Mouse (Mus musculus): ENCODE measurements around the gene Mrpl46. TPM values are rescaled to one million over a fixed set of nuclear protein-coding genes. Genes with fewer than 3 reads are reported as not detected.

Gene Mrpl46
- polyA plus RNA-seq (2014; fragmentation: Nextera tagmentation; extraction: Ambion mirVana) = 57.3 and 57.5 TPM in 2 replicates

DNA sequence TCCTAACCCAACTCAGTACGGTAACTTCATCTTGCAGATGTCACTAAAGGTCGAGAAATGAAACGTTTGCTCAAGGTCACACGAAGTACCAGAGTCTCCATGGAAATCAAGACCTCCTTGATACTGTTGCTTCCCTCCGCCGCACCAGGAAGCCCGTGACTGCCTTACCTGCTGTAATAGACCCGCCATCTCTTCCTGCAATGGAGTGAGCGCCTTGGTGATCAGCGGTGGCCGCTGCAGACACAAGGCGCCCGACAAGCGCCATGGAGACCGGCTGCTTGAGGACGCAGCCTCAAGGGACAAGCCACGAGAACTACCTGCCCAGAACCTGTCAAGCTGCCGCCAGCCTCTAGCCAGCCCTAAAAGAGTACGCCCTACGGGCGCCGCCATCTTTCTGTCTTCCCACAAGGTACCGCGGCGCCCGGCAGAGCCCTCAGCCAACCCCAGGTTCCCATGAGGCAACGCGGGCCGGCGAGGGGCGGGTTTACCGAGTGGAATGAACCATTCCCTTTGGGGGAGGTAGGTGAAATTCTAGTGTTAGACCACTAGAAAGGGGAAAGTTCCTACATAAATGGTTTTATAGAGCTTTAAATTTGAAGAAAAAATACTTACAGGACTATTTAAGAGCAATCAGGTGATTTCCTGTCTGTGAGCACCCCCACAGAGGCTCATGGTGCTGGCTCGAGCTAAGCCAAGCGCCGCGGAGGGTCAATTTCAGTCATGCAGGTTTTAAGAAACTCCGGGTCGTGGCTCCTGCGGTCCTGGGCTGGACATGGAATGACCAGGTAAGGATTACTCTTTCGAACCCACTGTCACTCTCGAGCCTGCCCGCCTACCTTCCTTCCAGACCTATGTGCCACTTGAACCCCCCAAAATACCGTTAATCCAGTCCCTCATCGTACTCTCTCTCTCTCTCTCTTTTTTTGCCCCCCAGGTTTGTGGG is at the start of gene Mrpl46, which contains the start of gene Mrps11:
TSS of gene Mrpl46 (minus strand) at position 893 of the 943 bp plus-strand sequence.
TSS of gene Mrps11 (plus strand) at position 481 of the 943 bp plus-strand sequence.
- ATAC-seq (ENCODE audit: low read depth) (peak; percentile 99), DNase-seq (ENCODE audit: low spot score) (peak; percentile 94)
- no peaks in the 10 kb centered on the region for H3K27me3 ChIP-seq (replicated peaks; ENCODE audit: control insufficient read depth, insufficient read depth, low read length)
- no peaks in the 10 kb centered on the region for H3K9me3 ChIP-seq (ENCODE audit: control insufficient read depth, low read length)
- H3K4me3 ChIP-seq (ENCODE audit: low read depth, low read length) = peak within 1 kb of the TSS; percentile 77
- H3K4me1 ChIP-seq (ENCODE audit: control insufficient read depth, insufficient read depth, low read length) = no peaks in the 10 kb centered on the region
- under 1% methylated on average over 39 of the region's 44 CpGs for WGBS
- peak within 1 kb of the TSS; percentile 81 for H3K4me2 ChIP-seq (ENCODE audit: low read depth, low read length)
- H3K36me3 ChIP-seq (ENCODE audit: control insufficient read depth, insufficient read depth, low read length) = peaks cover 46% of the 10 kb centered on the region
- peak within 1 kb of the TSS; percentile 88 for H3K9ac ChIP-seq (ENCODE audit: low read depth, low read length)
- H3K27ac ChIP-seq (replicated peaks; ENCODE audit: low read depth, low read length) = peak within 1 kb of the TSS; percentile 59

DNA sequence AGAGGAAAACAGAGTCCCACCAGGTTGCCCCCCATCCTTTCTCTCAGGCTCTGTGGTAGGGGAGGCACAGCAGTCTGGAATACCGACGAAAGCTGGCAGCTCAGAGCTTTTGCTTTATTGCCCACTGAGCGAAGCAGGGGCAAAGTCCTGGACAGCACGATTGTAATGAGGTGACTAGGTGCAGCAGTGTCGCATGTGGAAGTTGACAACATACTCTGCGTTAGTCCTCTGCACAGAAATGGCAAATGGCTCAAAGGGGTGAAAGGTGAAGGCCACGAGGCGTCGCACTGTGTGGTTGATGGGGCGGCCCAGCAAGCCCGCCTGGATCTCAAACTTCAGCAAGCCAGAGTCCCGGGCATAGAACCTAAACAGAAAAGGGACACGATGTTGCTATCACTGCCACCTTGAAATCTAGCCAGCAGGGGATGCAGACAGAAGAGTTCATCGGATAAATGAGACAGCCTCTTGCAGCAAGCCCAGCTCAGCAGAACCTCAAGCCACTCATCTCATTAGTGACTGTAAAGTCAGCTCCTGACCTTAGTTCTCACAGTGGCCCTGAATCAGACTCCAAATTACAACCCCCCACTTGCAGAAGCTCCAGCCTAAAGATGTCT is 44.5 kb upstream of the Mrpl46 start:
- DNase-seq (ENCODE audit: low spot score) = no peak

DNA sequence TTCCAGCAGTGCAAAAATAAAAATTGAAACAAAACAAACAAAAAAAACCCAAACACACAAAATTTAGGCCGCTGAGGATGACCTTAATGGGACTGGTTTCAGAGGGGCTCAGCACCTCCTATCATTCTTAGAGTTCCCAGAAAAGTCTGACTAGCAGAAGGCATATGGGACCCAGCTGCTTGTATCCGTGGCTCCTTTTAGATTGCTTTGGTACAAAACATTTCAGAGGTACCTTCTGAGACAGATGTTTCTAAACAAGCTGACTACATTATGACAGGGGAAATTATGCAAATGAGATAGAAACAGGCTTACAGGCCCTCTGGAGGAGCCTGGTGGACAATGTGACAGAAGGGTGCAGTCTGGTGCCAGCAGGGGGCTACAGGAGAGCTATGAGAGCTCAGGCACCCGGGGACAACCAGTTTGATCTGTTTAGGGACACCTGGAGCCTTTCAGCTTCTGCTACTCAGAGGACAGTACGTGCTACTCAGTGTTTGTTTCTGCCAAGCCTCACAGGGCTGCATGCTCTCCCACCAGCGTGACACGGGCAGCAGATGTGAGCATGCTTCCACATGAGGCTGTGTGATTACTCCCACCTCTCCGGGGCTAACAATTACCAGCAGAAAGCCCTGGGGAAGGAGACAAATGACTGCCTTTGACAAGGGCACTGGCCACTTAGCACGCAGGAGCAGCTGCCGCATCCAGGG is 43.5 kb upstream of the Mrpl46 start:
- Histone ChIP-seq H3K36me3 (ENCODE audit: control insufficient read depth, insufficient read depth, low read length) (peaks cover 39% of the 10 kb centered on the region), H3K27me3 (replicated peaks; ENCODE audit: control insufficient read depth, insufficient read depth, low read length) (no peaks in the 10 kb centered on the region), H3K27ac (replicated peaks; ENCODE audit: low read depth, low read length) (0 out of 2 replicates have a peak overlapping the region, but pooled peaks have one; percentile 42), H3K4me2 (ENCODE audit: low read depth, low read length) (no peak overlapping the region), H3K4me3 (ENCODE audit: low read depth, low read length) (no peak overlapping the region), H3K9me3 (ENCODE audit: control insufficient read depth, low read length) (no peaks in the 10 kb centered on the region), H3K9ac (ENCODE audit: low read depth, low read length) (no peak overlapping the region), H3K4me1 (ENCODE audit: control insufficient read depth, insufficient read depth, low read length) (no peaks in the 10 kb centered on the region)
- 46% methylated on average over 9 of the region's 9 CpGs for WGBS
- DNase-seq (ENCODE audit: low spot score) = peak; percentile 34
- peak; percentile 76 for ATAC-seq (ENCODE audit: low read depth)

More for the DNA sequence above, 44.5 kb upstream of the Mrpl46 start:
- no peak for ATAC-seq (ENCODE audit: low read depth)
- H3K9ac ChIP-seq (ENCODE audit: low read depth, low read length) = no peak overlapping the region
- no peak overlapping the region for H3K4me3 ChIP-seq (ENCODE audit: low read depth, low read length)
- no peaks in the 10 kb centered on the region for H3K27me3 ChIP-seq (replicated peaks; ENCODE audit: control insufficient read depth, insufficient read depth, low read length)
- H3K27ac ChIP-seq (replicated peaks; ENCODE audit: low read depth, low read length) = peak overlapping the region; percentile 42; the same call in 1 of the 2 replicates
- WGBS = 90% methylated on average over 14 of the region's 14 CpGs
- H3K4me1 ChIP-seq (ENCODE audit: control insufficient read depth, insufficient read depth, low read length) = no peaks in the 10 kb centered on the region
- peaks cover 39% of the 10 kb centered on the region for H3K36me3 ChIP-seq (ENCODE audit: control insufficient read depth, insufficient read depth, low read length)
- no peak overlapping the region for H3K4me2 ChIP-seq (ENCODE audit: low read depth, low read length)
- H3K9me3 ChIP-seq (ENCODE audit: control insufficient read depth, low read length) = no peaks in the 10 kb centered on the region

DNA sequence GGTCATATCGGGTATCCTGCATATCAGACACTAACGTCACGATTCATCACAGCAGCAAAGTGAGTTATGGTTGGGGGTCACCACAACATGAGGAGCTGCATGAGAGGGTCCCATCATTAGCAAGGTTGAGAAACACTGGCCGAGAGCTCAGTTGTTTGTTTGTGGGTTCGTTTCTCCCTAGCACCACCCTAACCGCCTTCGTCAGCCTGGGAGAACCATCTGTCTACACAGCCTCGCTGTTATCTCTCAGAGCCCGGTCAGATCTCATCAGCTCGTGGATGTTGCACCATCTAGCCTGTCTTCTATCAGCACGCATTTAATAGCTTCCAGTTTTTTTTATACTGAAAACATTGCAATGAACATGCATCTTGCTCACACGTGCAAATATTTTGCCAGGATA is 35.0 kb upstream of the Mrpl46 start:
- Histone ChIP-seq H3K9ac (ENCODE audit: low read depth, low read length) (no peak overlapping the region), H3K27ac (replicated peaks; ENCODE audit: low read depth, low read length) (no peak overlapping the region), H3K36me3 (ENCODE audit: control insufficient read depth, insufficient read depth, low read length) (peaks cover 8% of the 10 kb centered on the region; the same call in 1 of the 2 replicates), H3K9me3 (ENCODE audit: control insufficient read depth, low read length) (no peaks in the 10 kb centered on the region), H3K4me3 (ENCODE audit: low read depth, low read length) (no peak overlapping the region), H3K4me2 (ENCODE audit: low read depth, low read length) (no peak overlapping the region), H3K27me3 (replicated peaks; ENCODE audit: control insufficient read depth, insufficient read depth, low read length) (no peaks in the 10 kb centered on the region), H3K4me1 (ENCODE audit: control insufficient read depth, insufficient read depth, low read length) (no peaks in the 10 kb centered on the region)
- no peak for DNase-seq (ENCODE audit: low spot score)
- 83% methylated on average over 12 of the region's 12 CpGs for WGBS
- no peak for ATAC-seq (ENCODE audit: low read depth)

DNA sequence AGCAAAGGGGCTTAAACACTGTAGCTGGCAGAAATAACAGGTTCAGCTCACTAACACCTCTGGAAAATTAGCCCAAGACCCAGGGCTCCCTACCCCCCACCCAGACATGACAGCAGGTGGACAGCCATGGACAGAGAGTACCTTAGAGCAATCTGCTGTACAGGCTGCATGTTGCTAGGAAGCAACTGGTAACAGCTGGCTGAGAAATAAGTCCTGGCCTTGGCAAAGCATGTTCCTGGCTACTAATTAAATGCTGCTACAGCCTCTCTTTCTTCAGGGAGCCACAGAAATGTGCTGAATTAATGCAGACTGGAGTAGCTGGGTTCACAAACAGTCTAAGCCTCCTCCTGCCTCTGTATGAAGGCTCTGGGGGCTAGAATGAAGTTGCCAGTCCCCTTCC is 31.4 kb upstream of the Mrpl46 start:
- Histone ChIP-seq H3K36me3 (ENCODE audit: control insufficient read depth, insufficient read depth, low read length) (no peaks in the 10 kb centered on the region), H3K4me3 (ENCODE audit: low read depth, low read length) (no peak overlapping the region), H3K9me3 (ENCODE audit: control insufficient read depth, low read length) (no peaks in the 10 kb centered on the region), H3K27ac (replicated peaks; ENCODE audit: low read depth, low read length) (no peak overlapping the region), H3K27me3 (replicated peaks; ENCODE audit: control insufficient read depth, insufficient read depth, low read length) (no peaks in the 10 kb centered on the region), H3K4me2 (ENCODE audit: low read depth, low read length) (no peak overlapping the region), H3K9ac (ENCODE audit: low read depth, low read length) (no peak overlapping the region), H3K4me1 (ENCODE audit: control insufficient read depth, insufficient read depth, low read length) (no peaks in the 10 kb centered on the region)
- DNase-seq (ENCODE audit: low spot score) (no peak), ATAC-seq (ENCODE audit: low read depth) (no peak)

DNA sequence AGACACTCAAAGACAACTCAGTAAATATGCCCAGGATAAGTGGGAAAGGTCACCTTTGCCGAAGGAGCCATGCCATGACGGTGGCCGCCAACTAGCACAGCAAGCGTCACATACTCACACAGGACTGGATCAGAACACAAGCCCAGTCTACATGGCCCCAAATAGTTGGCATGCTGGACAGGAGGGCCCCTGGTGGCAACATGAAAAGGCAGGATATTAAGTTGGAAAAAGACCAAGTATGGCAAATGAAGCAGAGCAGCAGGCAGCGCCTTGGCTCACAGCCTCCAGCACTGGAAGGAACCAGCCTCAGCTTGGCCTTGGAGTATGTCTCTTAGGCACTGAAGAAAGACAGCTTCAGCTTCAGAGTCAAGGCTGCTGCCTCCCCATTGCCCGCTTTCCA is 30.5 kb upstream of the Mrpl46 start:
- no peak for DNase-seq (ENCODE audit: low spot score)
- H3K4me2 ChIP-seq (ENCODE audit: low read depth, low read length) = no peak overlapping the region
- ATAC-seq (ENCODE audit: low read depth) = no peak
- 81% methylated on average over 6 of the region's 6 CpGs for WGBS
- no peak overlapping the region for H3K27ac ChIP-seq (replicated peaks; ENCODE audit: low read depth, low read length)
- H3K9ac ChIP-seq (ENCODE audit: low read depth, low read length) = no peak overlapping the region
- no peaks in the 10 kb centered on the region for H3K4me1 ChIP-seq (ENCODE audit: control insufficient read depth, insufficient read depth, low read length)
- no peaks in the 10 kb centered on the region for H3K9me3 ChIP-seq (ENCODE audit: control insufficient read depth, low read length)
- no peak overlapping the region for H3K4me3 ChIP-seq (ENCODE audit: low read depth, low read length)
- no peaks in the 10 kb centered on the region for H3K27me3 ChIP-seq (replicated peaks; ENCODE audit: control insufficient read depth, insufficient read depth, low read length)
- H3K36me3 ChIP-seq (ENCODE audit: control insufficient read depth, insufficient read depth, low read length) = no peaks in the 10 kb centered on the region

DNA sequence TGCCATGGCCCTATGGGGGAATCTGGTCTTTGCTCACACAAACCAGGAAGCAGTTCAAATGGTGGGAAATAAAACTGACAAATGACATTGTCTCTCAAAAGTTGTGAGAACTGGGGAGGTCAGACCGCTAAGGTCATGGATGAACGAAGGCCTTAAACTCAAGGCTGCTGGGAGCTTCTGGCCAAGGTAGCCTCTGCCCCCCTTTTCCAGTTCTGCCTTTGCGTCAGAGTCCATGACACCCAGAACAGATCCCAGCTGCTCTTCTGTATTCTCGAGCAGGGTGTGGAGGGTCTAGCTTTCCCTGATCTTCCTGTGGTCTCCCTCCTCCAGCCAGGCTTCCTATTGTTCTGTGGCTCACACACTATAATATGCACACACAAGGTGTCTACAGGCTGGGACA is 23.9 kb upstream of the Mrpl46 start:
- Histone ChIP-seq H3K4me1 (ENCODE audit: control insufficient read depth, insufficient read depth, low read length) (no peaks in the 10 kb centered on the region), H3K4me3 (ENCODE audit: low read depth, low read length) (no peak overlapping the region), H3K9ac (ENCODE audit: low read depth, low read length) (no peak overlapping the region), H3K36me3 (ENCODE audit: control insufficient read depth, insufficient read depth, low read length) (no peaks in the 10 kb centered on the region), H3K27me3 (replicated peaks; ENCODE audit: control insufficient read depth, insufficient read depth, low read length) (no peaks in the 10 kb centered on the region), H3K4me2 (ENCODE audit: low read depth, low read length) (no peak overlapping the region), H3K9me3 (ENCODE audit: control insufficient read depth, low read length) (no peaks in the 10 kb centered on the region), H3K27ac (replicated peaks; ENCODE audit: low read depth, low read length) (no peak overlapping the region)
- ATAC-seq (ENCODE audit: low read depth) (no peak; the same call in 1 of the 2 replicates), DNase-seq (ENCODE audit: low spot score) (no peak)
- WGBS = 72% methylated on average over 4 of the region's 4 CpGs

DNA sequence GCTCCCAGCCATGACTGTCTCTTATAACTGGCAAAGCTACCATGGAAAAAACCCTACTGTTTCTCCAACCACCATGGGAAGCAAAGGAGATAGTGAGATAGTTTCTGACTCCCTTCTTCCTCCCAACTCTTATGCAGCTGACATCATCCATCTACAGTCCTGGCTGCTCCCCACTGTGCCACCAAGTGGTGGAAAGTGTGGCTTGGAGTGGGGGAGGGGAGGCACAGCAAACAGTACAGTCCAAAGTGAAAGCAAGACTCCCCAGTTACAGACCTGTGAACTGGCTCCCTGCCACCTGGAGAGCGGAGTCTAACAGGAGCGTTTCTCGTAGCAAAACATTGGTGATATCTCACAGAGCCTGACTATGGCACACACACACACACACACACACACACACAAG is 20.5 kb upstream of the Mrpl46 start:
- Histone ChIP-seq H3K4me1 (ENCODE audit: control insufficient read depth, insufficient read depth, low read length) (no peaks in the 10 kb centered on the region), H3K4me3 (ENCODE audit: low read depth, low read length) (no peak overlapping the region), H3K9ac (ENCODE audit: low read depth, low read length) (no peak overlapping the region), H3K27ac (replicated peaks; ENCODE audit: low read depth, low read length) (no peak overlapping the region), H3K27me3 (replicated peaks; ENCODE audit: control insufficient read depth, insufficient read depth, low read length) (no peaks in the 10 kb centered on the region), H3K9me3 (ENCODE audit: control insufficient read depth, low read length) (no peaks in the 10 kb centered on the region), H3K4me2 (ENCODE audit: low read depth, low read length) (no peak overlapping the region), H3K36me3 (ENCODE audit: control insufficient read depth, insufficient read depth, low read length) (no peaks in the 10 kb centered on the region)
- no peak for ATAC-seq (ENCODE audit: low read depth)
- DNase-seq (ENCODE audit: low spot score) = no peak
- WGBS = 79% methylated on average over 3 of the region's 3 CpGs
